11 mouse cellular contexts compared by ENCODE assay signal in the genomic region with DNA sequence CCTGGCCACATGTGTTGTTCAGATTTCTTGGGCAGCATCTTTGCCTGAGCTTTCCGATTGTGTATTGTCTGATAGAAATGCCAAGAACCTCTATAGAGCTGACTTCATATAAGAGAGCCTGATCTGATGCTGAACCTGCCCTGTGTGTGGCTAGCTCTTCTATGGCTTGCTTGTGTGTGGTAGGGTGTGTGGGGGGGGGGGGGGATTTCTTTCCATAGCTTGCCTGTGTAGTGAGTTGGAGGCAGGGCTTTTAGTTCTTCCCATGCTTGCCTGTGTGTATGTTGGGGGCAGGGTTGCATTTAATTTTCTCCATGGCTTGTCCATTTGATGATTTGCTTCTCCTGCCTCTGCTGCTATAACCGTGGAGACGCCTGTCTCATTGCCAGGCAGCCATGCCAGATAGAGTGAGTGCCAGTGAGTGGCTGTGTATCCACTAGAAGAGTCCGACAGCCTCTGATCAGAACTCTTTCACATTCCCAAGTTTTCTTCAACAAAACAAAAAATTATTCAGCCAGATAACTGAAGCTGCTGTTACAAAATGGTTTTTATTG. TPM values are rescaled to one million over a fixed set of nuclear protein-coding genes. Genes with fewer than 3 reads are reported as not detected.
DNase-seq lines count a peak whose midpoint lies in the region; ATAC-seq lines count a peak whose summit lies in the region.
"Had no signal": no experiment of that assay in that cellular context is flagged by ENCODE, and none has a peak within 500 bp of the region (broad histone marks: within the 10 kb centered on the region; RNA-seq: fewer than 3 reads in every experiment).

No protein-coding gene starts in this region.

- no peaks in the 10 kb centered on the region for H3K27me3 ChIP-seq in heart, embryonic 15.5 days
- no peaks in the 10 kb centered on the region for H3K27me3 ChIP-seq in heart, embryonic 10.5 days (ENCODE audit: insufficient read depth, poor library complexity, severe bottlenecking)
- H3K27me3 ChIP-seq in neural tube, embryonic 13.5 days, result no peaks in the 10 kb centered on the region
- H3K27me3 ChIP-seq in intestine, embryonic 15.5 days (replicated peaks), result no peaks in the 10 kb centered on the region

- peak overlapping the region; percentile 24; the same call in 1 of the 2 replicates for H3K27ac ChIP-seq in heart, embryonic 15.5 days
- H3K27ac ChIP-seq in heart, embryonic 10.5 days, result no peak overlapping the region
- peak overlapping the region; percentile 38; the same call in 1 of the 2 replicates for H3K27ac ChIP-seq in neural tube, embryonic 13.5 days (replicated peaks)
- peak overlapping the region; percentile 69 for H3K27ac ChIP-seq in intestine, embryonic 15.5 days

- no peak overlapping the region for H3K4me3 ChIP-seq in heart, embryonic 15.5 days
- no peak overlapping the region for H3K4me3 ChIP-seq in heart, embryonic 10.5 days
- no peak overlapping the region for H3K4me3 ChIP-seq in neural tube, embryonic 13.5 days
- no peak overlapping the region for H3K4me3 ChIP-seq in intestine, embryonic 15.5 days (replicated peaks)

- no peak for ATAC-seq in heart, embryonic 15.5 days (replicated peaks; ENCODE audit: insufficient number of reproducible peaks, insufficient read depth, low FRiP score, low read depth)
- ATAC-seq in neural tube, embryonic 13.5 days (ENCODE audit: low read depth), result no peak
- ATAC-seq in intestine, embryonic 15.5 days, result no peak

- 0 out of 2 replicates have a peak, but pooled peaks cover 2% of the 10 kb centered on the region for H3K4me1 ChIP-seq in heart, embryonic 15.5 days (replicated peaks)
- no peaks in the 10 kb centered on the region for H3K4me1 ChIP-seq in heart, embryonic 10.5 days
- H3K4me1 ChIP-seq in neural tube, embryonic 13.5 days (replicated peaks), result peaks cover 12% of the 10 kb centered on the region
- peaks cover 6% of the 10 kb centered on the region for H3K4me1 ChIP-seq in intestine, embryonic 15.5 days (replicated peaks)

- H3K9me3 ChIP-seq in heart, embryonic 15.5 days (replicated peaks), result no peaks in the 10 kb centered on the region
- no peaks in the 10 kb centered on the region for H3K9me3 ChIP-seq in heart, embryonic 10.5 days
- no peaks in the 10 kb centered on the region for H3K9me3 ChIP-seq in neural tube, embryonic 13.5 days
- H3K9me3 ChIP-seq in intestine, embryonic 15.5 days, result no peaks in the 10 kb centered on the region

- H3K9ac ChIP-seq in heart, embryonic 15.5 days, result no peak overlapping the region
- no peak overlapping the region for H3K9ac ChIP-seq in neural tube, embryonic 13.5 days
- no peak overlapping the region for H3K9ac ChIP-seq in intestine, embryonic 15.5 days

- no peak for DNase-seq in heart, embryonic 10.5 days (ENCODE audit: low spot score)
- DNase-seq in neural tube, embryonic 10.5 days (ENCODE audit: extremely low spot score, low spot score), result no peak
- peak; percentile 66 to 89 for DNase-seq in lung, postnatal 4 days
- DNase-seq in ovary, adult 18-20 months (ENCODE audit: low spot score), result no peak
- DNase-seq in spleen, adult 12 weeks (ENCODE audit: low spot score), result no peak

- H3K36me3 ChIP-seq in heart, embryonic 15.5 days, result peaks cover 56% of the 10 kb centered on the region
- H3K36me3 ChIP-seq in heart, embryonic 10.5 days, result peaks cover 91% of the 10 kb centered on the region
- peaks cover 93% of the 10 kb centered on the region for H3K36me3 ChIP-seq in neural tube, embryonic 13.5 days
- H3K36me3 ChIP-seq in intestine, embryonic 15.5 days, result peaks cover 21% of the 10 kb centered on the region

- 71% methylated on average over 4 of the region's 4 CpGs for WGBS in heart, embryonic 15.5 days
- 86% methylated on average over 4 of the region's 4 CpGs for WGBS in heart, embryonic 10.5 days
- 73% methylated on average over 4 of the region's 4 CpGs for WGBS in neural tube, embryonic 13.5 days
- 61% methylated on average over 4 of the region's 4 CpGs for WGBS in intestine, embryonic 15.5 days

- no peak overlapping the region for H3K4me2 ChIP-seq in heart, embryonic 15.5 days
- no peak overlapping the region for H3K4me2 ChIP-seq in neural tube, embryonic 13.5 days
- H3K4me2 ChIP-seq in intestine, embryonic 15.5 days (replicated peaks), result no peak overlapping the region

RNA-seq across cellular contexts. Expression of a gene that starts 28.4 kb away (rescaled TPM):
- 0.09 and 0.27 TPM in 2 replicates for polyA plus RNA-seq in heart, embryonic 15.5 days (2015; fragmentation: Nextera tagmentation; extraction: Ambion mirVana)
- polyA plus RNA-seq in heart, embryonic 10.5 days (2016; fragmentation: Nextera tagmentation; extraction: Ambion mirVana), result 0.51 and 0.62 TPM in 2 replicates
- polyA plus RNA-seq in neural tube, embryonic 13.5 days (2015; fragmentation: Nextera tagmentation; extraction: Ambion mirVana), result 0.42 and 0.80 TPM in 2 replicates
- 0.55 and 0.62 TPM in 2 replicates for polyA plus RNA-seq in intestine, embryonic 15.5 days (2015; fragmentation: Nextera tagmentation; extraction: Ambion mirVana)

RNA-seq across cellular contexts. Expression of a gene that starts 29.0 kb away (rescaled TPM):
- 152 and 188 TPM in 2 replicates for polyA plus RNA-seq in heart, embryonic 15.5 days (2015; fragmentation: Nextera tagmentation; extraction: Ambion mirVana)
- 254 and 281 TPM in 2 replicates for polyA plus RNA-seq in heart, embryonic 10.5 days (2016; fragmentation: Nextera tagmentation; extraction: Ambion mirVana)
- polyA plus RNA-seq in neural tube, embryonic 13.5 days (2015; fragmentation: Nextera tagmentation; extraction: Ambion mirVana), result 214 and 222 TPM in 2 replicates
- polyA plus RNA-seq in intestine, embryonic 15.5 days (2015; fragmentation: Nextera tagmentation; extraction: Ambion mirVana), result 331 and 342 TPM in 2 replicates

RNA-seq across cellular contexts. Expression of a gene that starts 39.5 kb away (rescaled TPM):
- polyA plus RNA-seq in heart, embryonic 15.5 days (2015; fragmentation: Nextera tagmentation; extraction: Ambion mirVana), result not detected in 2 replicates
- polyA plus RNA-seq in heart, embryonic 10.5 days (2016; fragmentation: Nextera tagmentation; extraction: Ambion mirVana), result not detected in 2 replicates
- 0.57 and 0.68 TPM in 2 replicates for polyA plus RNA-seq in neural tube, embryonic 13.5 days (2015; fragmentation: Nextera tagmentation; extraction: Ambion mirVana)
- polyA plus RNA-seq in intestine, embryonic 15.5 days (2015; fragmentation: Nextera tagmentation; extraction: Ambion mirVana), result 0.64 and 1.00 TPM in 2 replicates
- polyA plus RNA-seq: liver, embryonic 16.5 days; neural tube, embryonic 11.5 days; spleen, adult 2 months had no signal

RNA-seq across cellular contexts. Expression of a gene that starts 59.6 kb away (rescaled TPM):
- 49.7 and 62.0 TPM in 2 replicates for polyA plus RNA-seq in heart, embryonic 15.5 days (2015; fragmentation: Nextera tagmentation; extraction: Ambion mirVana)
- 63.2 and 68.2 TPM in 2 replicates for polyA plus RNA-seq in heart, embryonic 10.5 days (2016; fragmentation: Nextera tagmentation; extraction: Ambion mirVana)
- 77.6 and 89.9 TPM in 2 replicates for polyA plus RNA-seq in neural tube, embryonic 13.5 days (2015; fragmentation: Nextera tagmentation; extraction: Ambion mirVana)
- polyA plus RNA-seq in intestine, embryonic 15.5 days (2015; fragmentation: Nextera tagmentation; extraction: Ambion mirVana), result 68.4 and 73.7 TPM in 2 replicates

Comparison
In these comparisons a context has a peak if more than half of its experiments do, and no peak if none do; other contexts are left out.
1. DNase-seq: peak in lung, postnatal 4 days (2 of 2); none in heart, embryonic 10.5 days (single experiment), neural tube, embryonic 10.5 days (single experiment), ovary, adult 18-20 months (single experiment) and spleen, adult 12 weeks (single experiment).